Mouse (Mus musculus): Measurements from ENCODE around the gene Naa50.

Naa50 gene

DNA sequence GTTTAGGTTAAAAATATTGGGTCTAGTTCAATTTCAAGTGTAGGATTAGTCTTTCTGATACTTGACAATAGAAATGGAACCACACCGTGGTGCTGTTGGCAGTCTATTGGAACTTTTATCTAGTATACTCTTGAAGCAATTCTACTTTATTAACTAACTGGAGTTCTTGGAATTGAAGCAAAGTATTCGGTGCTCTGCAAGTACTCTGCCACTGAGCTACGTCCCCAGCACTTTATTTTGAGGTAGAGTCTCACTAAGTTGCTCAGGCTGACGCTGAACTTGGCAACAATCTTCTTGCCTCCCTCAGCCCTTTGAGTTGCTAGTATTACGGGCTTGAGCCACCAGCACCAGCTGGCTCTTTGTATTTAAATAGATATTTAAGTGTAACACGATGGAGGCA is 1.9 kb downstream of the Naa50 start:
- DNase-seq, result peak; percentile 16

DNA sequence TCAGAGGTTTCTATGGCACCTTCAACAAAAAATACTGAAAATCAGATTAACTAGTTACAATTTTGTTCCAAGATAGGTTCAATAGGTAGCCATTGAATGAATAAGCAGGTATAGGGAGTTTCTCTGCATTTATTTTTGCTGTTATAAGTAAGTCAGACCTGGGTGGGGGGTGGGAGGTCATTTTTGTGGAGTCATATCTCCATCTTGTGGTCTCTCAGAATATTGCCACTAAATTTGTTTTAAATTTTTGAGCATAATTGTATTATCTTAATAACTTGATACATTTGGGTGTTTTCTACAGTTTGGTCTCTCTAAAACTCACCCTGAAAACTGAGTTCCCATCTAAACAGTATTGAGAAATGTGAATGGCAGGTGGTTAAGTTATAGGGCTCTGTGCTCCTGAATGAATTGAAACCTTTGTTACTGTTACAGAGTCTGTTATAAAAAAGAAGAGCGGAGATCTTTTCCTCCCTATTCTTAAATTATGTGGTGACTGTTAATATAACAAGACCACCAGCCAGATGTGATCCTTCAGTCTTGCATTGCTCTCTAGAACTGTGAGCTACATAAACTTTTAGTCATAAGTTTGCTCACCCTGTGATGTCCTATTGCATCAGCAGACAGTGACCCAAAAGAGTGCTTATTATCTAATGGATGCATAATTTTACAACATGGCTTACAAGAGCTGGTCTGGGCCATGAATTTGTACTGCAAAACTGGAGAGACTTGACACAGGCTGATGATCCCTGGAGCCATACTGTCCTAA is 9.6 kb downstream of the Naa50 start:
- DNase-seq, result no peak

DNA sequence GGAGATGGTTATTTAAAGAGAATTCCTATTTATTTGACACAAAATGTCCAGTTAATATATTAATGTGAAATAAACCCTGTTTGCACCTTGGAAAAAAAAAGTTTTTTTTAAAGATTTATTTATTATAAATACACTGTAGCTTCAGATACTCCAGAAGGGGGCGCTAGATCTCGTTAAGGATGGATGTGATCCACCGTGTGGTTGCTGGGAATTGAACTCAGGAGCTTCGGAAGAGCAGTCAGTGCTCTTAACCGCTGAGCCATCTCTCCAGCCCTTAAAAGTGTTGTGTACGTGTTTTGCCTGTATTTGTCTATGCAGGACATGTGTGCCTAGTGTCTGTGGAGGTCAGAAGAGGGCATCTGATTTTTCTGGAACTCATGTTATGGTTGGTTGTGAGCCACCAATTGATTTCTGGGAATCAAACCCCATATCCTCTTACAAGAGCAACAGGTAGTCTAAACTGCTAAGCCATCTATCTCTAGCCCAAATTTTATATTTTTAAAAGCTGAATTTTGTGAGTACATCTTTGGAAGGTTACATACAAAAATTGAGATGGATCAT is 14.9 kb downstream of the Naa50 start:
- DNase-seq, result no peak

- no peak for DNase-seq
These were observed 19.7 kb downstream of the Naa50 start for GRCm38 (mm10) chr16:44159325-44159724.

- DNase-seq, result no peak
These were observed 24.2 kb downstream of the Naa50 start for GRCm38 (mm10) chr16:44163831-44164230.

DNA sequence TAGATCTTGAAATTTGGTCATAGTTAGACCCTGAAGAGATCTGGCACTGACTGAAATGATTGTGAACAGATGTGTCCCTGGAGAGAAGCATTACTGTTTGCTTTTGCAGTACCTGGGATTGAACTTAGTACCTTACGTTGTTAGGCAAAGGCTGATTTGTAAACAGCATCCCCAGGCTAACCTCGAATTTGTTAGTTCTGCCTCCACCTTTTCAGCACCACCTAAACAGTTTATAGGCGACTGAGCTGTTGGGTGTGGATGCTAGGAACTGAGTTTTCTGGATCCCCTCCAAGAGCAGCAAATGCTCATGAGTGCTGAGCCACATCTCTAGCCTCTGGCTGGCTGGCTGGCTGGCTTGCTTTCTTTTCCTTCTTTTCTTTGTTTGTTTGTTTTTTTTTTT is 25.6 kb downstream of the Naa50 start:
- no peak for DNase-seq

- DNase-seq, result no peak
These were observed 29.4 kb downstream of the Naa50 start for GRCm38 (mm10) chr16:44168990-44169389.

- peak; percentile 99 for DNase-seq
These were observed 32.9 kb downstream of the Naa50 start for GRCm38 (mm10) chr16:44172297-44173154.

DNA sequence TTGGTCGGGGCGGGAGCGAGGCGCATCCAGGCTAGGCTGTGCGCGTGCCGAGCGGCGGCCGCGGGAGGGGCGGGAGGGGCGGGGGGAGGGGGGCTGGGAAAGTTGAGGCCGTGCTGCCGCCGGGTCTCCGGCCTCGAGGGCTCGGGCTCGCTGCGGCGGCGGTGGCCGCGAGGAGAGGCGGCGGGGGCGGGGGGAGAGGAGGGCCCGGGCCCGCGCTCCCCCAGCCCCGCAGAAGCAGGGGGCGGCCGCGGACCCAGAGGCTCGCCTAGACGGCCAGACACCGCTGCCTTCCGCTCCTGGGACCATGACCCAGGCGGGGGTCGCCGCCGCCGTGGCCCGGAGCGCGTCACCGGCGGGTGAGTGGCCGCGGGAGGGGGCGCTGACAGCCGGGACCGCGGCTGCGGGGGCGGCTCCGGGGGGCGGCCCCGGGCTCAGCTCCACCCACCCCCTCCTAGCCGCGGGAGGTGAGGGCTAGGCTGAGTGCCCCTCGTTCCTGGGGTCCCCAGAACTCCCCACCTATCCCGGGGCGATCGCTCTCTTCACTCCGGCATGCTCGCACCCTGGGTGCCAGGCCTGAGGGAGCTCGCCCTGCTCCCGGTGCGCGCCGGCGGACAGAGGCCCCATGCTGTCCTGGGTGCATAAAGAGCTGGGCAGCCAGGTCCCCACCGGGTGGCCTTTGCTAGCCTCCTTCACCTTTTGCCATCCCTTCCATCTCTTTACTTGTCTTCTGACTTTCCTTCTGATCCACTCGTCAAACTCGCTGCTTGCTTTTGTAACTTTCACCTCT is 33.7 kb downstream of the Naa50 start, which contains the start of gene Usf3:
TSS of gene Usf3 (plus strand) at position 92 of the 787 bp plus-strand sequence.
- DNase-seq, result peak; percentile 61

DNA sequence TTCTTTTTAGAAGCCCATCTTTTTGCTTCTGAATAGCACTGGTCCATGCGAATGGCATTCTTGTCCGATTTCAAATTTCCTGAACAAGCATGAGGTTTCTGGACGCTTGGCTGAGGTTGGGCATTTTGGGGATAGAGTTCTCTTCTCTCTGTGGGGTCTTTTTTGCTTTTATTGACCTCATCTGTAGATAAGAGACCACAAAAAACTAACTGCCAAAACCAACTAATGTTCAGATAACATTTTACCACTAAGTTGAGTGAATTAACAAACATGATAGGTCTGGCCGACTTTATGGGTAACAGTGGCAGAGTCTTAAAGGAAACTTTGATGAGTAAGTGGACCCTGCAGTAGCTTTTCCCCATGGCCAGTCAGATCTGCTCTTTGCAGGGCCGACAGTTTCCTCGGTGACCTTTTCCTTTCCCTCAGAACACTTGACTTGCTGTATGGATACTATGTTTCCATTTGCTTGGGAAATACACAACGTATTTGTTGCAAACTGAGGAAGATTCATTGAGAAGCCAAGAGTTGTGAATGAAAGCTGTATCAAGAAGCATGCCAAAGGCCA is 34.4 kb downstream of the Naa50 start:
- no peak for DNase-seq

DNA sequence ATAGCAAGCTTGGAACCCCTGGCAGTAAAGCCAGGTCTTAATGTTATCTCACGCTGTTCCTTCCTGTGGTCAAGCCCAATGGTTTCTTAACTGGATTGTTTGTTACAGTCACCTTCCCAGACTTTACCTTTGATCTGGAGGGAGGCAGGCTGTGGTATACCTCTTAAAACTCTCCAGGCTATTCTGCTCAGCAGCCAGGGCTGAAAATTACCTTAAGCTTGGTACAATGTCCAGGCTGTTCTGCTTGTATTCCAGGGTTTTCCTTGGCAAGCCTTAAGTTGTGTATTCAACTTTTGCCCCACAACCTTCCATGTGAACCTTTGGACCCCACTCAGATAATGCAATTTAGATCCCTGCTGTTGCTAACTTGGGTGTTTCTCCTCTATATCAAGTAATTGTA is 35.4 kb downstream of the Naa50 start:
- DNase-seq, result no peak

DNA sequence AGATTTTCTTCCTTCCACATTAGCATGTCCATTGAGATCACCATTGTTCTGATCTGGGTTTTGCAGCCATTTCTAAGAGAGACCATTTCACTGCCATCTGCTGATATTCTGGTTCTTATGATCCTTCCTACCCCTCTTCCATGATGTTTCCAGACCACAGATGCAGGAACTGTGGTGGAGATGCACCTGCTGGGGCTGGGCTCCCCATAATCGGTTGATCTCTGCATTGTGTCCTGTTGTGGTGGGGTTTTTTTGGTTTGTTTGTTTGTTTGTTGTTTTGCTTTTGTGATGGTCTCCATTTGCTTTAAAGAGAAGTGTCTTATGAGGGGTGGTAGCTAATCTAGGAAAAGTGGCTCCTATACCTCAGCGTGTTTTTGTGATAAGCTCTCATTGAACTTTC is 36.9 kb downstream of the Naa50 start:
- no peak for DNase-seq

GRCm38 (mm10) chr16:44178555-44178954 is 38.9 kb downstream of the Naa50 start:
- DNase-seq, result no peak

DNA sequence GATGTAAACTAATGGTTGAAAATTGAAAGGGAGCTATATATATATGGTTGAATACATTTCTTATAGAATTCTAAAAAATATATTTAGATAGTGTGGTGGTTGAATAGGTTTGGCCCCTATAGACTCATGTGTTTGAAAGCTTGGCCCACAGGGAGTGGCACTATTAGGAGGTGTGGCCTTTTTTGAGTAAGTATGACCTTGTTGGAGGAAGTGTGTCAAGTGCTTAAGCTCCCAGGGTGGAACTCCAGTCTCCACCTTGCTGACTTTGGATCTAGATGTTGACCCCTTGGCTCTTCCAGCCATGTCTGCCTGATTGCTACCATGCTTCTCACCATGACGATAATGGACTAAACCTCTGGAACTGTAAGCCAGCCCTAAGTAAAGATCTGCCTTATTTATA is 43.0 kb downstream of the Naa50 start:
- DNase-seq, result no peak

DNA sequence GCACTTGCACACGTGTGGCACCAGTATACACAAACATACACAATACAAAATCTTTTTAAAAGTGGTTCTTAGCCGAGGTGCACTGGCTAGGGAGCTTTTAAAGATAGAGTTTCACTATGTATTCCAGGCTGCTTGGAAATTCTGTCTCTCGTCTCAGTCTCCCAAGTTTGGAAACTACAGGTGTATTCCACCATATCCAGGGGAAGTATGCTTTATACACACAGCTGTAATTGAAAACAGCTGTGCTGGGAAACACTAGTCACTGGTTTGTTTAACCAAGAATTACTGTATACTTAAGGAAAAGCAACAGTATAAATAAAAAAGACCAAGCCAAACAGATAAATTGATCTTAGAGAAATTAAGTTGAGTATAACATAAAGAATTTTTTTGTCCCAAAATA is 45.1 kb downstream of the Naa50 start:
- no peak for DNase-seq

DNA sequence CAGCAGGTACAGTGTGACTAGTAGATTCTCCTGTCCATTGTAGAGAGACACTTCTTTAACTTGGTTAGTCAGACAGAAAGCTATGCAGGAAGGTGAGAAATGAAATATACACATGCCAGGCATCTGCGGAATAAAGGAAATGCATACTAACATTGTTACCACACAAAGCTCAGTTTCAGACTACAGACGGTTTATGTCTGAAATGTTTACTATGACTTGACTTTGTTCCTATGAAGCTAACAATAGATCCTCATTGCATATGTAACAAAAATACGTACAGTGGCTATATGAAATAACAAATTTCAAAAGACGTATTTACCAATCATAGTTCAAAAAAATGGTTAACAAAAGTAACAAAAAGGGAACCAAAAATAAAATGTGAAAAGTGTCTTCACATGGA is 47.5 kb downstream of the Naa50 start:
- DNase-seq, result no peak

GRCm38 (mm10) chr16:44188766-44189165 is 49.1 kb downstream of the Naa50 start:
- DNase-seq, result no peak

GRCm38 (mm10) chr16:44190032-44190431 is 50.4 kb downstream of the Naa50 start:
- no peak for DNase-seq

GRCm38 (mm10) chr16:44190968-44191367 is 51.3 kb downstream of the Naa50 start:
- DNase-seq, result no peak

GRCm38 (mm10) chr16:44199066-44199703 is 59.6 kb downstream of the Naa50 start:
- DNase-seq, result no peak

- DNase-seq, result no peak
These were observed 60.5 kb downstream of the Naa50 start for GRCm38 (mm10) chr16:44200146-44200545.

GRCm38 (mm10) chr16:44204331-44204730 is 64.7 kb downstream of the Naa50 start:
- no peak for DNase-seq
